Mouse (Mus musculus) liver, embryonic 14.5 days (tissue): ENCODE results near the gene Neurl1b. TPM values are rescaled to one million over a fixed set of nuclear protein-coding genes. Genes with fewer than 3 reads are reported as not detected.

Experiments used
- ATAC-seq: fragments of 200-750 bp; cut with Nextera tagmentation; 2 replicates; pipeline ENCODE4 v1.8.0; 2017; ENCODE audit warnings: moderate number of reproducible peaks, mild to moderate bottlenecking, moderate library complexity; ENCODE audit not compliant: insufficient read depth
- DNase-seq, 3 experiments: peaks; one replicate each; pipeline ENCODE4 v3.0.0-alpha.2; 2012 to 2013; ENCODE audit warnings: low read depth in 3 of 3, low spot score in 3 of 3
- H3K27ac ChIP-seq: fragments of 300-500 bp; sonication (generic); 2 replicates; pipeline ENCODE4 v1.5.1; 2014; ENCODE audit warnings: moderate library complexity, mild to moderate bottlenecking, control low read depth, inconsistent platforms
- H3K27me3 ChIP-seq: fragments of 300-500 bp; sonication (generic); 2 replicates; pipeline ENCODE4 v1.6.1; 2014; ENCODE audit warnings: mild to moderate bottlenecking, low read length, moderate library complexity; ENCODE audit not compliant: control insufficient read depth, insufficient read depth
- H3K36me3 ChIP-seq: fragments of 300-500 bp; sonication (generic); replicated peaks from 2 replicates; pipeline ENCODE4 v1.6.1; 2014; ENCODE audit warnings: low read depth; ENCODE audit not compliant: control insufficient read depth, insufficient read depth
- H3K4me1 ChIP-seq, 2 experiments: fragments of 200-500 bp in 1 of 2; fragments of 300-500 bp in 1 of 2; sonication (generic) in 1 of 2; replicated peaks; 2 replicates each; pipeline ENCODE4 v1.6.1; 2012 to 2014; ENCODE audit warnings: antibody characterized with exemption in 1 of 2, inconsistent platforms in 1 of 2, low read length in 1 of 2; ENCODE audit not compliant: control insufficient read depth in 2 of 2, insufficient read depth in 2 of 2
- H3K4me2 ChIP-seq: fragments of 300-500 bp; sonication (generic); 2 replicates; pipeline ENCODE4 v1.6.1; 2014; ENCODE audit warnings: low read depth, mild to moderate bottlenecking, control low read depth, moderate library complexity
- H3K4me3 ChIP-seq, 2 experiments: fragments of 200-500 bp in 1 of 2; fragments of 300-500 bp in 1 of 2; sonication (generic) in 1 of 2; 2 replicates each; pipeline ENCODE4 v1.5.1; 2012 to 2014; ENCODE audit warnings: low read depth in 2 of 2, low read length in 2 of 2, mild to moderate bottlenecking in 2 of 2, control low read depth in 1 of 2, inconsistent platforms in 1 of 2, moderate library complexity in 1 of 2; ENCODE audit not compliant: insufficient read depth in 1 of 2
- H3K9ac ChIP-seq: fragments of 300-500 bp; sonication (generic); replicated peaks from 2 replicates; pipeline ENCODE4 v1.6.1; 2014; ENCODE audit warnings: mild to moderate bottlenecking, control low read depth, moderate library complexity
- H3K9me3 ChIP-seq: fragments of 300-500 bp; sonication (generic); 2 replicates; pipeline ENCODE4 v1.6.1; 2016; ENCODE audit warnings: low read length, mixed read lengths; ENCODE audit not compliant: control insufficient read depth
- CTCF ChIP-seq: IDR thresholded peaks from 2 replicates; pipeline ENCODE4 v1.5.1; 2016; ENCODE audit warnings: antibody characterized with exemption, low read depth, control low read depth
- EP300 ChIP-seq: IDR thresholded peaks from 2 replicates; pipeline ENCODE4 v1.6.1; 2016; ENCODE audit warnings: antibody characterized with exemption, low read depth
- WGBS: fragments of 180-500 bp; shearing (Covaris S2); extraction: QIAGEN DNeasy Blood & Tissue Kit; methylation state at CpG from one replicate; pipeline ENCODE4 v1.1.7; 2014; ENCODE audit not compliant: insufficient replicate concordance; 5-methylcytosine and 5-hydroxymethylcytosine counted together
- polyA plus RNA-seq, 2 experiments: library from polyadenylated mRNA; depleted of rRNA in 1 of 2; stranded (reverse) in 1 of 2; unstranded in 1 of 2; fragments of >200 nt; fragmentation: Nextera tagmentation in 1 of 2; extraction: Ambion mirVana in 1 of 2; gene quantifications; 2 replicates each; pipeline versions ENCODE4 v1.2.1 to v1.2.3; 2012 to 2014

The Neurl1b gene
- polyA plus RNA-seq, 2 experiments: 0.03 to 0.09 TPM

- TF ChIP-seq EP300 (no peak), CTCF (no peak)
- H3K4me2 ChIP-seq: no peak overlapping the region
- no peaks in the 10 kb centered on the region; the same call in none of the 2 replicates for H3K27me3 ChIP-seq
- no peak overlapping the region for H3K9ac ChIP-seq
- no peak overlapping the region for H3K27ac ChIP-seq
- ATAC-seq (no peak), DNase-seq (no peak)
- H3K4me3 ChIP-seq: no peak overlapping the region
- H3K36me3 ChIP-seq: no peaks in the 10 kb centered on the region
- WGBS: 48% methylated on average over 6 of the region's 6 CpGs
- peaks cover 0 to 6% of the 10 kb centered on the region in 2 experiments; a peak in 2 of 4 replicates for H3K4me1 ChIP-seq
- H3K9me3 ChIP-seq: no peaks in the 10 kb centered on the region
Measured at GRCm38 (mm10) chr17:26422390-26422789, 7.8 kb downstream of the Neurl1b start.

- 22% methylated on average over 11 of the region's 11 CpGs for WGBS
- no peaks in the 10 kb centered on the region for H3K9me3 ChIP-seq
- DNase-seq (no peak), ATAC-seq (no peak)
- no peak overlapping the region for H3K27ac ChIP-seq
- H3K4me3 ChIP-seq: no peak overlapping the region
- TF ChIP-seq CTCF (no peak), EP300 (no peak)
- H3K27me3 ChIP-seq: no peaks in the 10 kb centered on the region; the same call in 1 of the 2 replicates
- no peak overlapping the region for H3K9ac ChIP-seq
- peaks cover 0 to 6% of the 10 kb centered on the region in 2 experiments; a peak in 2 of 4 replicates for H3K4me1 ChIP-seq
- no peak overlapping the region for H3K4me2 ChIP-seq
- no peaks in the 10 kb centered on the region for H3K36me3 ChIP-seq
Measured at GRCm38 (mm10) chr17:26423967-26424641, 9.5 kb downstream of the Neurl1b start.

GRCm38 (mm10) chr17:26424973-26425735, 10.5 kb downstream of the Neurl1b start:
- Histone ChIP-seq H3K4me3 (no peak overlapping the region), H3K9me3 (no peaks in the 10 kb centered on the region), H3K4me2 (no peak overlapping the region), H3K9ac (no peak overlapping the region), H3K4me1 (peaks cover 0 to 6% of the 10 kb centered on the region in 2 experiments; a peak in 2 of 4 replicates), H3K36me3 (no peaks in the 10 kb centered on the region), H3K27ac (no peak overlapping the region), H3K27me3 (no peaks in the 10 kb centered on the region; the same call in 1 of the 2 replicates)
- 50% methylated on average over 13 of the region's 13 CpGs for WGBS
- TF ChIP-seq EP300 (no peak), CTCF (no peak)
- ATAC-seq (no peak), DNase-seq (no peak)

- 31% methylated on average over 11 of the region's 11 CpGs for WGBS
- Histone ChIP-seq H3K4me1 (no peaks in the 10 kb centered on the region), H3K4me3 (no peak overlapping the region), H3K27me3 (peaks cover 7% of the 10 kb centered on the region), H3K27ac (no peak overlapping the region), H3K9me3 (no peaks in the 10 kb centered on the region), H3K36me3 (no peaks in the 10 kb centered on the region), H3K9ac (no peak overlapping the region), H3K4me2 (no peak overlapping the region)
- TF ChIP-seq EP300: no peak
- TF ChIP-seq CTCF: no peak
- no peak for ATAC-seq
- no peak for DNase-seq
Measured at GRCm38 (mm10) chr17:26433295-26433694, 18.7 kb downstream of the Neurl1b start.
